Mouse (Mus musculus) myocyte (in vitro differentiated cells): ENCODE measurements around the gene Srsf4. TPM values are rescaled to one million over a fixed set of nuclear protein-coding genes. Genes with fewer than 3 reads are reported as not detected.

Source experiments
- H3K27me3 ChIP-seq: one replicate; pipeline ENCODE4 v1.6.1; 2011; ENCODE audit not compliant: control insufficient read depth, insufficient read depth, insufficient read length
- H3K36me3 ChIP-seq: one replicate; pipeline ENCODE4 v1.6.1; 2011; ENCODE audit not compliant: control insufficient read depth, insufficient read depth
- H3K4me2 ChIP-seq: one replicate; pipeline ENCODE4 v1.6.1; 2011; ENCODE audit warnings: low read depth, control low read depth
- H3K4me3 ChIP-seq: one replicate; pipeline ENCODE4 v1.5.1; 2011; ENCODE audit warnings: mild to moderate bottlenecking, control low read depth, moderate library complexity
- H3K79me2 ChIP-seq: one replicate; pipeline ENCODE4 v1.6.1; 2011; ENCODE audit not compliant: control insufficient read depth, insufficient read depth
- H3ac ChIP-seq: one replicate; pipeline ENCODE4 v1.6.1; 2011; ENCODE audit not compliant: control insufficient read depth, insufficient read length
- CEBPB ChIP-seq: IDR thresholded peaks from 2 replicates; pipeline ENCODE4 v1.6.1; 2011; ENCODE audit warnings: mild to moderate bottlenecking, moderate library complexity; ENCODE audit not compliant: poor library complexity, insufficient read depth, severe bottlenecking
- E2F4 ChIP-seq: IDR thresholded peaks from one replicate; pipeline ENCODE4 v1.6.1; 2011; ENCODE audit warnings: mild to moderate bottlenecking, control low read depth, moderate library complexity; ENCODE audit not compliant: insufficient read depth
- MAX ChIP-seq: IDR thresholded peaks from one replicate; pipeline ENCODE4 v1.6.1; 2011; ENCODE audit warnings: low read depth, mild to moderate bottlenecking, control low read depth
- MYOD1 ChIP-seq, 3 experiments: IDR thresholded peaks; one replicate each; pipeline ENCODE4 v1.6.1; 2011; ENCODE audit warnings: control low read depth in 2 of 3, low read depth in 2 of 3, mild to moderate bottlenecking in 2 of 3, moderate library complexity in 1 of 3; ENCODE audit not compliant: insufficient read length in 2 of 3, control insufficient read depth in 1 of 3
- MYOG ChIP-seq, 3 experiments: IDR thresholded peaks; one replicate each; pipeline ENCODE4 v1.6.1; 2011; ENCODE audit warnings: control low read depth in 2 of 3, low read depth in 2 of 3, mild to moderate bottlenecking in 2 of 3; ENCODE audit not compliant: insufficient read length in 2 of 3, control insufficient read depth in 1 of 3, insufficient read depth in 1 of 3
- POLR2A ChIP-seq: IDR thresholded peaks from one replicate; pipeline ENCODE4 v1.6.1; 2011; ENCODE audit warnings: low read depth, mild to moderate bottlenecking, control low read depth, moderate library complexity; ENCODE audit not compliant: insufficient read length
- POLR2AphosphoS2 ChIP-seq: IDR thresholded peaks from one replicate; pipeline ENCODE4 v1.6.1; 2011; ENCODE audit warnings: low read depth, control low read depth; ENCODE audit not compliant: insufficient read length
- REST ChIP-seq: IDR thresholded peaks from one replicate; pipeline ENCODE4 v1.6.1; 2011; ENCODE audit warnings: mild to moderate bottlenecking, control low read depth, moderate library complexity; ENCODE audit not compliant: insufficient read depth, insufficient read length
- SRF ChIP-seq: IDR thresholded peaks from one replicate; pipeline ENCODE4 v1.6.1; 2011; ENCODE audit warnings: low read depth; ENCODE audit not compliant: control insufficient read depth, insufficient read length
- TCF12 ChIP-seq: IDR thresholded peaks from one replicate; pipeline ENCODE4 v1.6.1; 2011; ENCODE audit warnings: mild to moderate bottlenecking, control low read depth; ENCODE audit not compliant: poor library complexity, insufficient read depth, severe bottlenecking
- TCF3 ChIP-seq: IDR thresholded peaks from one replicate; pipeline ENCODE4 v1.6.1; 2011; ENCODE audit warnings: low read depth, control low read depth; ENCODE audit not compliant: insufficient read length
- USF1 ChIP-seq: IDR thresholded peaks from one replicate; pipeline ENCODE4 v1.6.1; 2011; ENCODE audit warnings: low read depth, mild to moderate bottlenecking, control low read depth, moderate library complexity
- polyA plus RNA-seq: library from polyadenylated mRNA; unstranded; fragments of >200 nt; fragmentation: generic; extraction: Trizol; gene quantifications from one replicate; pipeline ENCODE4 v1.2.1, GENCODE M21; 2012; ENCODE audit warnings: missing spikeins

The Srsf4 gene
- polyA plus RNA-seq, 1 experiment = 33.5 TPM

GRCm38 (mm10) chr4:131874169-131874536 is 736 bp downstream of the Srsf4 start:
- peak overlapping the region; percentile 88 for H3K4me2 ChIP-seq
- peaks cover 56% of the 10 kb centered on the region for H3K79me2 ChIP-seq
- peak overlapping the region; percentile 81 for H3ac ChIP-seq
- no peaks in the 10 kb centered on the region for H3K27me3 ChIP-seq
- peak overlapping the region; percentile 87 for H3K4me3 ChIP-seq
- no peaks in the 10 kb centered on the region for H3K36me3 ChIP-seq
- TF ChIP-seq REST = no peak
- TF ChIP-seq E2F4 = no peak
- TF ChIP-seq POLR2A = no peak
- no peak for TF ChIP-seq POLR2AphosphoS2
- TF ChIP-seq CEBPB = no peak
- no peak for TF ChIP-seq SRF
- TF ChIP-seq TCF3 = no peak

- Histone ChIP-seq H3K4me2 (peak overlapping the region; percentile 88), H3ac (peak overlapping the region; percentile 81), H3K27me3 (no peaks in the 10 kb centered on the region), H3K79me2 (peaks cover 60% of the 10 kb centered on the region), H3K36me3 (no peaks in the 10 kb centered on the region), H3K4me3 (peak overlapping the region; percentile 87)
- TF ChIP-seq MAX = no peak
- no peak for TF ChIP-seq E2F4
- TF ChIP-seq MYOG (IDR thresholded peaks at IDR 0.05; ENCODE audit: control insufficient read depth in 1 of 3, insufficient read depth in 1 of 3, insufficient read length in 2 of 3, low read depth in 2 of 3) = no peak
- no peak for TF ChIP-seq TCF12
- no peak for TF ChIP-seq TCF3
- TF ChIP-seq USF1 = no peak
- no peak for TF ChIP-seq MYOD1 (IDR thresholded peaks at IDR 0.05; ENCODE audit: control insufficient read depth in 1 of 3, insufficient read length in 2 of 3, low read depth in 2 of 3)
- no peak for TF ChIP-seq POLR2A
- TF ChIP-seq CEBPB = no peak
- TF ChIP-seq REST = no peak
- no peak for TF ChIP-seq POLR2AphosphoS2
- TF ChIP-seq SRF = no peak
Measured at GRCm38 (mm10) chr4:131874567-131874966, 1.1 kb downstream of the Srsf4 start.

- Histone ChIP-seq H3K4me2 (peak overlapping the region; percentile 88), H3K79me2 (peaks cover 66% of the 10 kb centered on the region), H3K4me3 (peak overlapping the region; percentile 87), H3K36me3 (no peaks in the 10 kb centered on the region), H3ac (no peak overlapping the region), H3K27me3 (no peaks in the 10 kb centered on the region)
- TF ChIP-seq MYOD1 (IDR thresholded peaks at IDR 0.05; ENCODE audit: control insufficient read depth in 1 of 3, insufficient read length in 2 of 3, low read depth in 2 of 3) = peak in 2 of 3 experiments; percentile 52 to 60
- TF ChIP-seq MYOG (IDR thresholded peaks at IDR 0.05; ENCODE audit: control insufficient read depth in 1 of 3, insufficient read depth in 1 of 3, insufficient read length in 2 of 3, low read depth in 2 of 3) = peak in 2 of 3 experiments; percentile 7 to 22
- TF ChIP-seq E2F4 = no peak
Measured at GRCm38 (mm10) chr4:131875242-131875641, 1.8 kb downstream of the Srsf4 start.

GRCm38 (mm10) chr4:131876836-131877235 is 3.4 kb downstream of the Srsf4 start:
- TF ChIP-seq POLR2A (no peak), E2F4 (no peak), TCF3 (no peak), MYOD1 (IDR thresholded peaks at IDR 0.05; ENCODE audit: control insufficient read depth in 1 of 3, insufficient read length in 2 of 3, low read depth in 2 of 3) (no peak), REST (no peak), MAX (no peak), SRF (no peak)
- Histone ChIP-seq H3K4me3 (no peak overlapping the region), H3K27me3 (no peaks in the 10 kb centered on the region), H3K36me3 (no peaks in the 10 kb centered on the region), H3K4me2 (no peak overlapping the region), H3ac (no peak overlapping the region), H3K79me2 (peaks cover 82% of the 10 kb centered on the region)

- no peak overlapping the region for H3K4me2 ChIP-seq
- no peak overlapping the region for H3K4me3 ChIP-seq
- TF ChIP-seq TCF12 (no peak), SRF (no peak), USF1 (no peak), REST (no peak), POLR2A (no peak), TCF3 (no peak), CEBPB (no peak), MAX (no peak), MYOG (IDR thresholded peaks at IDR 0.05; ENCODE audit: control insufficient read depth in 1 of 3, insufficient read depth in 1 of 3, insufficient read length in 2 of 3, low read depth in 2 of 3) (no peak), POLR2AphosphoS2 (no peak), MYOD1 (IDR thresholded peaks at IDR 0.05; ENCODE audit: control insufficient read depth in 1 of 3, insufficient read length in 2 of 3, low read depth in 2 of 3) (no peak), E2F4 (no peak)
- H3K27me3 ChIP-seq = no peaks in the 10 kb centered on the region
- H3K79me2 ChIP-seq = peaks cover 100% of the 10 kb centered on the region
- no peak overlapping the region for H3ac ChIP-seq
- H3K36me3 ChIP-seq = no peaks in the 10 kb centered on the region
Measured at GRCm38 (mm10) chr4:131879692-131880091, 6.3 kb downstream of the Srsf4 start.
